8 mouse cellular contexts compared by ENCODE assay signal in the genomic region with DNA sequence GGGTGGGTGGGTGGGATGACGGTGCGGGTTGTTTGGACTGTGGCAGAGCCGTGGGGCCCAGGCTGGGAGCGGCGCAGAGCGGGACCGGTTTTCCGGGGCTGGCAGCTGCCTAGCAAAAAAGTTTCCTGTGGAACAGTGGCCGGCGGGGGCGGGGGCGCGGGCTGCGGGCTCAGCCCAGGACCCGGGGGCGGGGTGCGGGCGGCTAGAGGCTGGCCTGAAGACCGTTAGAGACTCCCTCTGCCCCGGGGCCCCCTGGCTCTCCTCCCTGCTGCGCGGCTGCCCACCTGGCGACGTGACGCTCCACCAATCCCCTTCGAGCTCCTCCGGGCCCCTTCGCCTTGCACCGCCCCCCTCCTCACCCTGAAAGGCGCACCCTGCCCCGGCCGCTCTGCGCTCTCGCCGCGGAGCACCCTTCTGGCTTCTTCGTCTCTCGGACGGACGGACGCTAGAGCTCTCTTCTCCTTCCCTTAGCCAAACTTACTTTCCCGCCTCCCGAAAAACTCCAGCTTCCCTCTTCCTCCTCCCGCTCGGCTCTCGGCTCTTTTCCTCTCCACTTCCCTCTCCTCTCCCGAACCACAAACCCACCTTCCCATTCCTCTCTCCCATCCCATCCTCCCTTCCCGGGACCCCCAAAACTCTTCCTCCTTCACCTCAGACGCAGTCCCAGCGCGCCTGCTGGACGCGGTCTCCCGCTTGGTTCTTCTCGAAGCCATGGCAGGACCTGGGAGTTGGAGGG. TPM values are rescaled to one million over a fixed set of nuclear protein-coding genes. Genes with fewer than 3 reads are reported as not detected.
A peak's percentile ranks its signal among the peaks of the same experiment; 100 is the strongest.
DNase-seq lines count a peak whose midpoint lies in the region; ATAC-seq and TF ChIP-seq lines count a peak whose summit lies in the region.

A gene (plus strand): TSS at position 390 of the 736 bp plus-strand sequence.

- H3K36me3 ChIP-seq in heart, adult 2 months (ENCODE audit: control insufficient read depth, insufficient read depth, low read length): no peaks in the 10 kb centered on the region
- no peaks in the 10 kb centered on the region for H3K36me3 ChIP-seq in embryonic facial prominence, embryonic 12.5 days
- no peaks in the 10 kb centered on the region for H3K36me3 ChIP-seq in heart, postnatal 0 days (replicated peaks; ENCODE audit: control insufficient read depth, insufficient read depth, low read length)
- H3K36me3 ChIP-seq in limb, embryonic 15.5 days: no peaks in the 10 kb centered on the region
- H3K36me3 ChIP-seq in neural tube, embryonic 12.5 days: no peaks in the 10 kb centered on the region

- peak; percentile 93 for ATAC-seq in embryonic facial prominence, embryonic 12.5 days (ENCODE audit: insufficient number of reproducible peaks, insufficient read depth, low FRiP score, low TSS enrichment)
- peak; percentile 73 for ATAC-seq in heart, postnatal 0 days (ENCODE audit: insufficient read depth, low read depth)
- peak; percentile 90 for ATAC-seq in limb, embryonic 15.5 days (ENCODE audit: insufficient number of reproducible peaks, low FRiP score, low TSS enrichment, low read depth)
- ATAC-seq in neural tube, embryonic 12.5 days (ENCODE audit: low FRiP score, low read depth): peak; percentile 74

- no peak for TF ChIP-seq POLR2A in heart, adult 2 months (IDR thresholded peaks at IDR 0.05; ENCODE audit: insufficient read depth, low read depth, low read length)

- intact Hi-C loops in heart, adult 2 months (cut with DNase I): no loop called here

- DNase-seq in heart, adult 2 months: peak; percentile 23 to 40
- DNase-seq in heart, adult 8-10 months (ENCODE audit: low spot score): no peak
- no peak for DNase-seq in heart, postnatal 0 days (ENCODE audit: low spot score)
- no peak for DNase-seq in urinary bladder, postnatal 36 days (ENCODE audit: low spot score in 2 of 2)
- no peak for DNase-seq in frontal cortex, postnatal 10 days (ENCODE audit: low spot score in 2 of 2)

- no peak for TF ChIP-seq EP300 in heart, adult 2 months (IDR thresholded peaks at IDR 0.05; ENCODE audit: insufficient read depth, low read depth, low read length)
- no peak for TF ChIP-seq EP300 in heart, postnatal 0 days (IDR thresholded peaks at IDR 0.05; ENCODE audit: low read depth)

- peak within 1 kb of the TSS; percentile 58 for H3K4me2 ChIP-seq in embryonic facial prominence, embryonic 12.5 days (replicated peaks)
- H3K4me2 ChIP-seq in heart, postnatal 0 days (ENCODE audit: low read depth, low read length): peak within 1 kb of the TSS; percentile 65
- peak within 1 kb of the TSS; percentile 59 for H3K4me2 ChIP-seq in limb, embryonic 15.5 days
- H3K4me2 ChIP-seq in neural tube, embryonic 12.5 days (replicated peaks): peak within 1 kb of the TSS; percentile 78

- no peak within 1 kb of the TSS for H3K27ac ChIP-seq in heart, adult 2 months
- H3K27ac ChIP-seq in embryonic facial prominence, embryonic 12.5 days: no peak within 1 kb of the TSS; the same call in 1 of the 2 replicates
- peak within 1 kb of the TSS; percentile 43; the same call in 1 of the 2 replicates for H3K27ac ChIP-seq in heart, postnatal 0 days (ENCODE audit: low read depth)
- H3K27ac ChIP-seq in limb, embryonic 15.5 days: peak within 1 kb of the TSS; percentile 82
- H3K27ac ChIP-seq in neural tube, embryonic 12.5 days: no peak within 1 kb of the TSS

- no peaks in the 10 kb centered on the region for H3K9me3 ChIP-seq in embryonic facial prominence, embryonic 12.5 days
- no peaks in the 10 kb centered on the region for H3K9me3 ChIP-seq in heart, postnatal 0 days (replicated peaks; ENCODE audit: control insufficient read depth, low read length)
- no peaks in the 10 kb centered on the region for H3K9me3 ChIP-seq in limb, embryonic 15.5 days
- no peaks in the 10 kb centered on the region for H3K9me3 ChIP-seq in neural tube, embryonic 12.5 days

- peak within 1 kb of the TSS; percentile 39 for H3K4me3 ChIP-seq in heart, adult 2 months
- H3K4me3 ChIP-seq in embryonic facial prominence, embryonic 12.5 days: peak within 1 kb of the TSS; percentile 45
- peak within 1 kb of the TSS; percentile 51 for H3K4me3 ChIP-seq in heart, postnatal 0 days (ENCODE audit: low read depth, low read length)
- peak within 1 kb of the TSS; percentile 48 for H3K4me3 ChIP-seq in limb, embryonic 15.5 days
- H3K4me3 ChIP-seq in neural tube, embryonic 12.5 days: peak within 1 kb of the TSS; percentile 40

- TF ChIP-seq CTCF in heart, adult 2 months (IDR thresholded peaks at IDR 0.05): no peak
- TF ChIP-seq CTCF in heart, postnatal 0 days (IDR thresholded peaks at IDR 0.05; ENCODE audit: low read depth): no peak

- WGBS in heart, adult 2 months: 17% methylated on average over 40 of the region's 55 CpGs
- 16% methylated on average over 27 of the region's 55 CpGs for WGBS in embryonic facial prominence, embryonic 12.5 days
- 21% methylated on average over 30 of the region's 55 CpGs for WGBS in heart, postnatal 0 days
- WGBS in limb, embryonic 15.5 days: 30% methylated on average over 47 of the region's 55 CpGs
- 11% methylated on average over 53 of the region's 55 CpGs for WGBS in neural tube, embryonic 12.5 days

- peak within 1 kb of the TSS; percentile 10 for H3K9ac ChIP-seq in heart, adult 2 months (ENCODE audit: low read depth, low read length)
- H3K9ac ChIP-seq in embryonic facial prominence, embryonic 12.5 days: peak within 1 kb of the TSS; percentile 47
- H3K9ac ChIP-seq in heart, postnatal 0 days (replicated peaks; ENCODE audit: low read depth, low read length): no peak within 1 kb of the TSS; the same call in none of the 2 replicates
- H3K9ac ChIP-seq in limb, embryonic 15.5 days: peak within 1 kb of the TSS; percentile 47
- H3K9ac ChIP-seq in neural tube, embryonic 12.5 days: no peak within 1 kb of the TSS

- H3K27me3 ChIP-seq in heart, adult 2 months (ENCODE audit: control insufficient read depth, insufficient read depth, low read length): no peaks in the 10 kb centered on the region
- peaks cover 15% of the 10 kb centered on the region for H3K27me3 ChIP-seq in embryonic facial prominence, embryonic 12.5 days
- no peaks in the 10 kb centered on the region for H3K27me3 ChIP-seq in heart, postnatal 0 days (ENCODE audit: control insufficient read depth, insufficient read depth, low read length)
- H3K27me3 ChIP-seq in limb, embryonic 15.5 days: peaks cover 11% of the 10 kb centered on the region; the same call in 1 of the 2 replicates
- peaks cover 28% of the 10 kb centered on the region for H3K27me3 ChIP-seq in neural tube, embryonic 12.5 days (replicated peaks)

- H3K79me2 ChIP-seq in heart, adult 2 months (replicated peaks; ENCODE audit: control insufficient read depth, insufficient read depth, low read length): no peaks in the 10 kb centered on the region

- no peaks in the 10 kb centered on the region for H3K4me1 ChIP-seq in heart, adult 2 months (ENCODE audit: control insufficient read depth, insufficient read depth, low read length)
- H3K4me1 ChIP-seq in embryonic facial prominence, embryonic 12.5 days: no peaks in the 10 kb centered on the region
- H3K4me1 ChIP-seq in heart, postnatal 0 days (ENCODE audit: control insufficient read depth, insufficient read depth): no peaks in the 10 kb centered on the region
- H3K4me1 ChIP-seq in limb, embryonic 15.5 days: no peaks in the 10 kb centered on the region
- H3K4me1 ChIP-seq in neural tube, embryonic 12.5 days: no peaks in the 10 kb centered on the region

RNA-seq across cellular contexts. Expression of the gene that starts here (rescaled TPM):
- 1 to 10 TPM in 1 of 2 experiments, under 1 TPM in 1; 0.39 to 1.4 TPM for total RNA-seq in heart, adult 2 months (2021)
- polyA plus RNA-seq in heart, adult 2 months (2012; rRNA removed): 0.10 and 0.23 TPM in 2 replicates
- total RNA-seq in heart, adult 8-10 months (2022): under 1 TPM; 0.31 to 0.60 (median 0.56) TPM
- 28.8 and 36.3 TPM in 2 replicates for polyA plus RNA-seq in embryonic facial prominence, embryonic 12.5 days (2016; fragmentation: Nextera tagmentation; extraction: Ambion mirVana)
- 12.0 and 16.7 TPM in 2 replicates for total RNA-seq in heart, postnatal 0 days (2014; rRNA removed; ENCODE audit: low replicate concordance)
- 9.7 and 9.9 TPM in 2 replicates for polyA plus RNA-seq in heart, postnatal 0 days (2015; fragmentation: Nextera tagmentation; extraction: Ambion mirVana)
- 65.0 and 89.3 TPM in 2 replicates for polyA plus RNA-seq in limb, embryonic 15.5 days (2015; fragmentation: Nextera tagmentation; extraction: Ambion mirVana)
- 5.4 and 7.6 TPM in 2 replicates for polyA plus RNA-seq in neural tube, embryonic 12.5 days (2016; fragmentation: Nextera tagmentation; extraction: Ambion mirVana)

Comparison
In these comparisons a context has a peak if more than half of its experiments do, and no peak if none do; other contexts are left out.
1. DNase-seq: peak in heart, adult 2 months (2 of 2); none in heart, adult 8-10 months (single experiment), heart, postnatal 0 days (single experiment), urinary bladder, postnatal 36 days (0 of 2) and frontal cortex, postnatal 10 days (0 of 2).
2. H3K27ac ChIP-seq: peak in heart, postnatal 0 days (single experiment) and limb, embryonic 15.5 days (single experiment); none in heart, adult 2 months (single experiment), embryonic facial prominence, embryonic 12.5 days (single experiment) and neural tube, embryonic 12.5 days (single experiment).
3. H3K9ac ChIP-seq: peak in heart, adult 2 months (single experiment), embryonic facial prominence, embryonic 12.5 days (single experiment) and limb, embryonic 15.5 days (single experiment); none in heart, postnatal 0 days (single experiment) and neural tube, embryonic 12.5 days (single experiment).
4. Peak in every context shown above with its lines, with median percentiles within 50 percentile points of each other: H3K4me3 ChIP-seq, ATAC-seq and H3K4me2 ChIP-seq.